Mouse (Mus musculus) cerebellum, adult 18-20 months (tissue): Measurements from ENCODE around the gene Kctd12.

Experiments used
- DNase-seq, 2 experiments: peaks; one replicate each; pipeline ENCODE4 v3.0.0; 2021

Kctd12 gene

DNA sequence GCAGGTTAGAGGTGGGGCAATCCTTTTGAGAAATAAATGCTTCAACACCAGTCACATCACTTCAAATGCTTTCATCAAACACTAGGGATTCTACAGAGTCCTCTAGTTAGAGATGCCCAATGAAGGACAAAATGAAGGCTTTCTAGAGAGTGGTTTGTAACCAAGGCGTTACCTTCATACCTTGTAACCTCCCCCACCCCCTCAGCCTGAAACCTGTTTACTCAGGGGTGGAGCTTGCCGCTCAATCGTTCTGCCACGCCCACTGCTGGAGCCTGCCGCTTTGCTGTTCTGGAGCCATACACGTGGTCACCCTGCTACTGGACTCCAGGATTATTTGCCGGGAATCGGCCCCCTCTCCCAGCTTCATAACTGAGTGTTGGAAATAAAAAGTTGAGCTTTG is 28.9 kb downstream of the Kctd12 start:
- DNase-seq = no peak

DNA sequence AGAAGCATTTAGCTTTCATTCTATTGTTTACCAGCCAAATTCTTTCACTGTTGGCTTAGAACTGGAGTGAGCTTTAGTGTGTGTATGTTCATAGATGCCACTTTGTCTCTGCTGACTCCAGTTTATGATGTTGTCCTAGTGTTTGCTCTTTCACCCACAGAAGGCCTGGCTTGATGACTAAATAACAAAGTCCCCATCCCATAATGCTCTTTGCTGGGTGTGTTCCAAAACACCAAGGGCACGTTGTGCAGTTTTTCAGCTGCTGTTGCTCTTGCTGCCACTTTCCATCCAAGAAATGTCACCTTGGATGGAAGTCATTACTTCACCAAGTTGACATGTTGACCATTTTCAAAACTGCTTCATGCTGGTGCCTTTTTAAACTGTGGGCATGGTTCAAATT is 30.5 kb downstream of the Kctd12 start:
- DNase-seq = no peak

DNA sequence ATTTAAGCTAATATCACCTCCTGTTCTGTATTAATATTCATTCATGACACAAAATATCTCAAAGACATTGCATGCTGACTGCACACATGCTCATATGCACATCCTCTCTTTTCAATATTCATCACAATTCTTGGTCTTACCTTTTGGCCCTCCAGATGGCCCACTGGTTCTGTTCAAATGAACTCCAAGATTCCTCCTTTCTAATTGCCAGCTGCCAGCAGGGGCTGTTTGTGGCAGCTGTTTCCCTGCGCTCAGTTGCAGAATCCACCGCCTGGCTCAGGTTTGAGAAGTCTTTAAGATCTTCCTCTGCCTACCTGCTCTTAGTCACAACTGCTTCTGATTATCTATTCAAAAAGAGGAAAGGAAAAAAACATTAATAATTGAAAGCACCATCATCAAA is 34.6 kb downstream of the Kctd12 start:
- DNase-seq = no peak

DNA sequence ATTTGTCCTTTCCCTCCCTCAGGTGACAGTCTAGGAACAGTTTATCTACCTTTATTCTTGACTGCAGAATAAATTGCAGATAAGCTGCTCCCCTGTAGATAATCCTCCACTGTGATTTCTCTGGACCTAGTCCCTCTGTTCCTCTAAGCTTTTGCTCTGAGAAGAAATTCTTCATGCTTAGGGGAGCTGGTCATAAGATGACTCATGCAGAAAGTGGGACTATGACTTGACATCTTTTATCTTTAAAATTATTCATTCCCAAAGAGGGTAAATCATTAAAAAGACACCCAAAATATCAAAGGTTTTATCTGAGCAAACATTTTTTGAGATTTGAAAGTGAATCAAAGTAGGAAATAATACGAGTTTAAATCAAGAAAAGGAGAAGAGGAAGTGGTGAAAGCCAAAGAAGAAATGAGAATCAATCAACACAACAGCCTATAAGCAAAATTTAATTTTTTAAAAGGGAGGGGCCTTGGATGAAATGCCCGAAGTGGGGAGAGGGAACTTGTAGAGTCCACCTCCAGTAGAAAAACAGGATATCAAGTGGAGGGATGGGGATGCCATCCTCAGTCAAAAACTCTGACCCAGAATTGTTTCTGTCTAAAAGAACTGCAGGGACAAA is 40.1 kb downstream of the Kctd12 start:
- no peak for DNase-seq

DNA sequence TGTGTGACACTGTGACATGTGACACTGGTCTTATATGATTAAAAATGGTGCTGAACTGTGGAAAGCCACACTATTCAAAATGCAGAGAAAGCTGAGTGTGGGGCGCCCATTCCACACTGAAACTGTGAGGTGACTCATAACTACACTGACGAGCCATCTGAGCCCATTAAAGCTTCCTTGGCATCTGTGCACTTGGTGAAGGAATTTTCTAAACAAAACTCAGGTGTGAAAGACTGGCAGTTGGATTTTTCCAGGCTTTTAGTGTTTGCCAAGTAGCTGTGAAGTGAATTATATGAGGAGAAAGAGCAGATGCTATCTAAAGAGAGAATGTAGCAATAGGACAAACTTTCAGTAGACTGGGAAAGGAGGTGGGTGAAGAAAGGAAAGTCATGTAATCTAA is 47.6 kb downstream of the Kctd12 start:
- no peak for DNase-seq

DNA sequence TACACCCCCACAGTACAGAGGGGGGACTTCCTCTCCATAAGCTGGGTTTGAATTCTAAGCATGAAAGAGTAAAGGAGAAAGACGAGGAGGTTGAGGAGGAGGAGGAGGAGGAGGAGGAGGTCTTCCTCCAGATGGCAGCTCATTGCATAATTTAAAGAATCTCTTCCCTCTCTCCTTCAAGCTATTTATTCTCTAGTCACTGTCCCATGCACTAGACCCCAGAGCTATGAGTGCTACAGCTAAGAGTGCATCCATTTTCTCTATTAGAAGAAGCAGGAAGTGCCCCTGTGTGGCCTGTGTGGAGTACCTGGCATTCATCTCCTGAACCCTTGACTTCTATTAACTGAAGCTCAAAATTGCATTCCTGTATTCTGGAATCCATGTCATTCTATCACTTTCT is 51.5 kb downstream of the Kctd12 start:
- no peak for DNase-seq

DNA sequence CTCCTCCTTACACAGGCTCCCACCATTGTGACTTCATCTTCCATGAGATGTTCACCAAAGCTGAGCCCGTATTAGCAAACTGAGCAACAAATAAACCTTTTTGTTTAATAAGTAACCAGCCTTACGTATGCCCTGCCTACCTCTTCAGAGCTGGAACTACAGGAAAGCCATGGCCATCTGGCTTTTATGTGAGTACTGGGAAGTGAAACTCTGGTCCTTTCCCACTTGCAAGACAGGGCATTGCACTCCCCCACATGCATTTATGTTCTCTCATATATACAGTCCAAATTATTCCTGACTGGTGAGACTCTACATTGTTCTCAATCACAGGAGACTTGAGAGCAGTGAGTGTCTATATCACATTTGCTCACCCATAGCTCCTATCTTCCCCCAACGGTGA is 52.9 kb downstream of the Kctd12 start:
- DNase-seq = no peak

DNA sequence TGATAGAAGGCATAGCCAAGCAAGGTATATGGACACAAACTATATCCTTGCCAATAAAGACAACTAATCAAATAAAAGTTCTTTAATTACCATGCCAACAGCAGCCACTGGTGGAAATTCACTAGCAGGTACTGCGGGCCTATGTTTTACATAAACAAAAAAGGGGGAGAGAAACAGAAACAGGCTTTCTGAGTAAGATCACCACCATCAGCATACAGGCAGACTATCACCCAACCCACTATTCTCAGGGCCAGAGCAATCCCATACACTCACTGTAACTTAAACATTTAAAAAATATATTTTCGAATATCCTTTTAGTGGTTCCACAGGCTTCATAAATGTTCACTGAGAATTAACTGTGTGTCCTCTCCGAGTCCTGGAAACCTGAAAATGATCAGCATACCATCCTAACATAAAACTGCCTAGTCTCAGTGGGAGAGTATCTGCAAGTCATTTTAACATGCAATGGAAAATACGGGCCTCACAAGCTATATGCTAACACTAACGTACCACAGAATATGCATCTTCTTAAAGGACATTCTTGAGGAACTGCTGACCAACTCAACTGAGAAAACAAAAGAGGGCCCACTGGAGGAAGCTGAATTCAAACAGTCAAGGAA is 54.5 kb downstream of the Kctd12 start:
- DNase-seq = no peak
